Mouse (Mus musculus): Measurements from ENCODE around the gene Nudt16l1.
A peak's percentile ranks its signal among the peaks of the same experiment; 100 is the strongest.

GRCm38 (mm10) chr16:4913783-4914735, 24.5 kb upstream of the Nudt16l1 start:
- TF ChIP-seq POLR2A (IDR thresholded peaks at IDR 0.05; ENCODE audit: borderline replicate concordance, control insufficient read depth, low read depth, low read length), result no peak
- peak; percentile 79 for TF ChIP-seq CTCF (IDR thresholded peaks at IDR 0.05; ENCODE audit: control insufficient read depth, insufficient read depth, low read length)

All from bone marrow, adult 2 months (tissue).